Mouse (Mus musculus): Measurements from ENCODE around the gene Bcr. TPM values are rescaled to one million over a fixed set of nuclear protein-coding genes. Genes with fewer than 3 reads are reported as not detected.
"Not testable (repeated sequence)": the region's sequence is repeated elsewhere in the genome, so short reads cannot be mapped to it uniquely, and the experiment has no call there.

The Bcr gene
- total RNA-seq (2021): 10 to 100 TPM; 15.5 to 16.4 TPM

- peak; percentile 79 for DNase-seq
Measured at GRCm38 (mm10) chr10:75060217-75060842, at the start of gene Bcr. Gene Bcr (plus strand): TSS chr10:75060592.

DNA sequence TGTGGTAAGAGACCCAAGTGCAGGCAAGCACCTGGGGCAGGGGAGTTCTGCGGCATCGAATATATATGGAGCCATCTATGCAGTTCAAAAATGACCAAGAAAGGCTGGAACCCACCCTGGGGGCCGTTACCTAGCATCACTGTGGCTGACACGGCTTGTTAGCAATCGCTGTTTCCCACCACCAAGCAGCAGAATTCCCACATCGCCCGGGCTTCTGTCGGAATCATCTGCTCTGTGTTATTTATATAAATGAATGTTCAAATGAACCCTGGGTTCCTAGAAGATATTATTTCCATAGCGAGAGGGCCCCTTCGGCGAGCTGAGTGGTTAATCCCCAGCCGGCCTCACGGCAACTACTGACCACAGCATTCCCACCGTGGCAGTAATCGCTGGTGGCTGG lies 49.7 kb upstream of the Bcr start:
- no peak for DNase-seq

DNA sequence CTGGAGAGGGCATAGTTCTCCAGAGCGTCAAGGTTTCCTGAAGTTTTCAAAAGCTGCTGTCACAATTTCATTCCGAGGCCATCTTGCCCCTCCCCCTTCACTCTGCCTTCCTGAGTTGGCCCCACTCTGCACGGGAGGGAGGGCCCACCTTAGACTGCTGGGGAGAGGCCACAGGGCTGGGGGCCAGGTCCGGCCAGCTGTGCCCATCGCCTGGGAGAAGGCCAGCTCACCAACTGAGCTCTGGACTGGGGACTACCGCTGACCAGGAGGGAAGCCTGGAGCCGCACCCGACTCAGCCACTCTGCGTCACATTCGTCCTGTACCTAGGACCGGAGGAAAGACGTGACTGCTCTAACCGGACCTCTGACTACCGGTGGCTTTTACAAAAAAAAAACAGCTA lies 44.9 kb upstream of the Bcr start:
- DNase-seq: no peak

DNA sequence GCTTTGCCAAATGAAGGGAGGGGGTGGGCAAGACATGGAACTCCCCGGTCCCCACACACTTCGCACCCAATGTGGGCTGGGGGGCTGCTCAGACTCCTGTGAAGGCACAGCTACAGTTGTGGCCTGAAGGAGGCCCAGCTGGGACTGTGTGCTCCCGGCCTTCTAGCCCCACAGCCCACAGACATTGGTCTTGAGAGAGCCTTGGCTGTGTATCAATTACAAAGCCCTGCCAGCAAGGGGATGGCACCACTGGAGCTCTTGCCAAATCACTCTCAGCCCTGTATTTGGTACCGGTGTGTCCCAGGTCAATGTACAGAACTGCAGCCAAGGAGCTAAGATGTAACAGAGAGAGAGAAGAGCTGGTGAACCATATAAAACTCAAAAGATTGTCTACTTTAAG lies 43.9 kb upstream of the Bcr start:
- DNase-seq: no peak

- no peak for DNase-seq
Measured at GRCm38 (mm10) chr10:75020271-75020670, 40.1 kb upstream of the Bcr start.

DNA sequence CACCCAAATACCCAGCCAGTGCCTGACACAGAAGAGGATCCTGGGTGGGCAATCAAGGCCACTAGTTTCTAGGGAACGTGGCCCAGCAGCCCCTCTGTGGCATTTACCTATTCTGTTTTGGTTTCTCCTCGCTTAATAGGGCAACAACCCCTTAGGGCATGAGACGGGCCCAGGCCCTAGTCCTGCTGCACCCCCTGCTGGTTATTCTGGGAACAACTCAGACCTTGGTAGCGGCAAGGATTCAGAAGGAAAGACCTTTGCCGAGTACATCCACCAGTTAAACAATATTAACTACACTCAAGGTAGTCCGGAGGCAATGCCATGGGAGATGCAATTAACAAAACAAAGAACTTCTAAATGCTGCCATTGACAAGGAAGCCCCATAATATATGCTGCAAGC lies 39.3 kb upstream of the Bcr start:
- DNase-seq: peak; percentile 84

DNA sequence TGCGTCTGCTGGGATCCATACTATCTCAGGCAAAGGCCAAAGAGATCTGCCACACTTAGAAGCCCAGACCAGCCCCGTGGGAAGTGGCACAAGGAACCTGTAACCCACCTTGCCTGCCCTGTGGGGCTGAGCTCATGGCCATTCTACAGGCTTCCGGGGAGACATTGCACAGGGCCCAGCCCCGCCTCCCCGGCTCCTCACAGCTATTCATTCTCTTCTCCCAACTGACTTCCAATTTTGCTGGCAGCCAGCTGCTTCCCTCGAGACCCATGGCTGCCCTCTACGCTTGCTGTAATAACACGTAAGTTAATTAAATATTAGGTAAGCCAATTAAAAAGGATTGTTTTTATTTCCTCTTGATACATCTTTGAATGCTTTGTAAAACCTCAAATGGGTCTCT lies 33.9 kb upstream of the Bcr start:
- no peak for DNase-seq

DNA sequence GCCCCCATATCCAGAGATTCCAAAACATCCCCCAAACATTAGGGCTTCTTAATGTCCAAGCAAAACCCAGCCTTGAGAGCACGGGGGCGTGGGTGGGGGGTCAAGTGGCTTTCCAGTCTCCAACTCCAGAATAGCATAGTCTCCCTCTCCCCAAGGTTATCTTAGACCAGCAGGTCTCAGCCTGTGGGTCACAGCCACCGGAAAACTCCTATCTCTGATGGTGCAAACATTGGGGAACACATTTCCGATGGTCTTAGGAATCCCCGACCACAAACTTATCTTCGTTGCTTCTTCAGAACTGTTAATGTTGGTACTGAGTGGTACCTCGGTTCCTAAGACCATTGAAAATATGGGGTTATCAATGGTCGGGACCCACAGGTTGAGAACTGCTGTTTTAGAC lies 31.6 kb upstream of the Bcr start:
- no peak for DNase-seq

DNA sequence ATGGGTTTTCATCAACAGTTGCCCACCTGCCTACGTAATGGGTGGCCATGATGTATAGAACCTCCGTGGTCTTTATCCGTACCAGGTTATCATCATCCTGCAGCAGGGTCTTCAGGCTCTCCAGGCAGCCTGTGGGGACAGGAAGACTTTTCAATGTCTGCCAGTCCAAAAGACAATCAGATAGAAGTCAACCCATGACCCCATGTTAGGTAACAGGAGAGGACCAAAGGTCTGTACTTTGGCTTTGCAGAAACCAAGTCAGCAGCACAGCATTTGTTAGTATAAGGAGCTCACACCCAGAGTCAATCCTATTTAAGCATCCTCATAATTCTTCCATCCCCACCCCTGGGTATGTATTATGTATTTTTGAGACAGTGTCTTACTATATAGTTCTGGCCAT lies 30.7 kb upstream of the Bcr start:
- no peak for DNase-seq

- DNase-seq: no peak
Measured at GRCm38 (mm10) chr10:75030234-75030633, 30.2 kb upstream of the Bcr start.

- DNase-seq: no peak
Measured at GRCm38 (mm10) chr10:75031345-75032114, 28.9 kb upstream of the Bcr start.

DNA sequence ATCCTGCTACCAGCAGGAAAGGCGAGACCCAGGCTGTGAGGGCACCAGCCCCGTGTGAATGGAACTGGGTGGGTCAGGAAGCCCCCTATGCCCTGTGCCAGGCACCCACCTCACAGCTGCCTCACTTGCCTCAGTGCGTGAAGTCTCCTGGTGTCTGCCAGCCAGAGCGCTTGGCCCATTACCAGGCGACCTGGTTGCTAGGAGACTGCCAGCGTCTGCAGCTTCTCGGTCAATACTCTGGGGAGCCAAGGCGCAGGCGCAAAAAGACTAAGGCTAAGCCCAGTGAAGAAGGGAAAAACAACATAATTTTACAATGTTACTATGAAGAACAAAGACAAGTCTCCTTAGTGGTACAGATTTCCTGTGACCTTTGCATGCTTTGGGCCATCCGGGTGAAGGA lies 28.0 kb upstream of the Bcr start, which contains the start of gene Rsph14:
Rsph14 (minus strand) TSS at position 192 of the 400 bp plus-strand sequence.
- peak; percentile 81 for DNase-seq

- peak; percentile 98 for DNase-seq
Measured at GRCm38 (mm10) chr10:75036883-75037379, 23.5 kb upstream of the Bcr start, which contains the start of gene Rab36. Gene Rab36 (plus strand): TSS chr10:75037058.

DNA sequence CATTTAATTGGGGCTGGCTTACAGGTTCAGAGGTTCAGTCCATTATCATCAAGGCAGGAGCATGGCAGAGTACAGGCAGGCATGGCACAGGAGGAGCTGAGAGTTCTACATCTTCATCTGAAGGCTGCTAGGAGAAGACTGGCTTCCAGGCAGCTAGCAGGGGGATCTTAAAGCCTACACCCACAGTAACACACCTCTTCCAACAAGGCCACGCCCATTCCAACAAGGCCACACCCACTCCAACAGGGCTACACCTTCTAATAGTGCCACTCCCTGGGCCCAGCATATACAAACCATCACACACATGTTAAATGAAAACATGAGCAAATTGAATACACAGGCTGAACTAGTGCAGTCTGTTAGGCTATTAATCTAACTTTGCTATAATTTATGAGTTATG lies 18.3 kb upstream of the Bcr start:
- DNase-seq: not testable (repeated sequence)

DNA sequence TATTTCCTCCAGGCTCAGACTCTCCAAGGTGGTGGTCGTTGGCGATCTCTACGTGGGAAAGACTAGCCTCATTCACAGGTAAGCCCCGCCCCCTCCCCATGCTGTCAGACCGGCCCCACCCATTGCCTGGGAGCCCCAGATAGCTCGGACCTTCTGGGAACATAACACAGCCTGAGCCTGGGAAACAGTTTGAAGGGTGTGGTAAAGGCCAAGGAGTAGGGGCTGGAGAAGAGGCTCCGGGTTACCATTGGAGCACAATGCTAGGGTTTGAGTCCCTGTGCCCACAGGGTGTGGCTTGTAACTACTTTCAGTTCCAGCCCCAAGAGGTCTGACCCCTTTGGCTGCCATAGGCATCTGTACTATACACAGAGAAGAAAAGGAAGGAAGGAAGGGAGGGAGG lies 15.9 kb upstream of the Bcr start:
- no peak for DNase-seq

DNA sequence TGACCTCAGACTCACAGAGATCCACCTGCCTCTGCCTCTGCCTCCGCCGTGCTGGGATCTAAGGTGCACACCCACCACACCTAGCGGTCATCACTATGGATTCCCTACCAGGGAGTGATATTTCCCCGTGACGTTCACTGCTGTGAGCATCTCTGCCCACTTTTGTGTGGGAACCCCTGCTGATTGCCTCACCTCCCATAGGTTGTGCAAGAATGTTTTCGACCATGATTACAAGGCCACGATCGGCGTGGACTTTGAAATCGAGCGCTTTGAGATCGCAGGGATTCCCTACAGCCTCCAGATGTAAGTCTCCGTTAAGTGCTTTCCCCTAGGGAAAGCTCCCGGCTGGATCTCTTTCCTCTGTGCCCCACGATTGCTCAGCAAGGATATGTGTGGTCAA lies 14.6 kb upstream of the Bcr start:
- DNase-seq: no peak

DNA sequence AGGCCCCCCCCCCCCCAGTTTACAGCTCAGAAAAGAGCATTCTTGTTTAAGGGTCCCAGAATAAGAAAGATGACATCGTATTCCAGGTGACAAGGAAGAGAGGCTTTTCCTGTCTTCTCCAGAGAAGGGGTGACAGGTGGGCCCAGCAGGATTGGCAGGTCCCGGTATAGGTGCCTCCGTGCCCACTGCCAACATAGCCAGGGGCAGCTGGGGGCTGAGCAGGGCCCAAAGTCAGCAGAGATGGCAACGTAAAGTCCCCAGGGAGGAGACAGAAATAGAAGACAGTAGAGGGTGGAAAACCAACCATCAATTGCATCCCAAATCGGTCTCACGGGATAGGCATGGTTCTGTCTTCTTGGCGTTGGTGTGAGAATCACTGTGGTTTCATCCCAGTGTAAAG lies 11.7 kb upstream of the Bcr start:
- DNase-seq: no peak

DNA sequence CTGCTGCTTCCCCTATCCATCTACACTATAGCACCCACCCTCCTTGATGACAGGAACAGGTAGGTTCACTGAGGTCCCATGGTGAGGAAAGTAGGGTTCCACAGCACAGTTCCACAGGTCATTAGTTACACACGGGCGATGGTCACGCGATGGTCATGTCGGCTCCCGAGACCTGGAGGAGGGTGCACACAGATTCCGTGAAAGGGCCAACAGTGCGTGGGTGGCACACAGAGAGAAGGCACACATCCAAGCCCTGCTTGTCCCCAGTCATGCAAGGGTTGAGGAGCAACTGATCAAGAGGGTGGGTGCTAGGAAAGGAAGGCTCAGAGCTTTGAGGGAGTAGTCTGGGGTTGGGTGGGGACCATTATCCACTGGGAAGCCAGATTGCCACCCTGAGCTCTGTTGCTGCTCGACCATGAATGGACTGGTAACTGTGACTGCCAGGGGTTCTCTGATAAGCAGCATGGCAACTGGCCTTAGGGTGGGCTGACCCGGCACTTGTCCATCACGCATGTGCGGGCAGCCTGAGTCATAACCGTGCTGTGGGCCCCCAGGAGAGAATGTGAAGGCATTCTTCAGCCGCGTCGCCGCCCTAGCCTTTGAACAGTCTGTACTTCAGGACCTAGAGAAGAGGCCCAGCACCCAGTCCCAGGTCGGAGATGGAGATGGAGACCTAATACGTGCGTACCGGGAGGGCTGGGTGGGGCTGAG lies 8.9 kb upstream of the Bcr start:
- no peak for DNase-seq

GRCm38 (mm10) chr10:75052902-75053301 lies 7.5 kb upstream of the Bcr start:
- DNase-seq: no peak

- no peak for DNase-seq
Measured at GRCm38 (mm10) chr10:75053655-75054054, 6.7 kb upstream of the Bcr start.

GRCm38 (mm10) chr10:75054125-75054524 lies 6.3 kb upstream of the Bcr start:
- DNase-seq: peak; percentile 54

- DNase-seq: no peak
Measured at GRCm38 (mm10) chr10:75055672-75056071, 4.7 kb upstream of the Bcr start.

DNA sequence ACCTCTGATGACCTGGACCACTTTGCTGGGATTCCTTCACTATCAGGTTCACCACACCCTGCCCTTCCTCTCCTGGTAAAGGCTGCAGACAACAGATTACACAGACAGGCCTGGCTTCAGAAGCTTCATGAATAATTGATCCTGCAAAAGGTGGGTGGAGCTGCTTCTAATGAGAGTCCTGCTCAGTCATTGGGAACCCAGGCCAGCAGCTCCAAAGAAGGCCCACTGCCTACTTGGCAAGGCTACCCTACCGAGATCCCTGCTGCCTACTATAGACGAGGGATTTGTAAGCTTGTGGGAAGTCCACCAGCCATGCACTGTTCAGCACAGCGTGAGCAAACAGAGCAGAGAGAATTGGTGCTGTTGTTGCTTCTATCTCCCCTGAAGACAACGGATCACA lies 4.1 kb upstream of the Bcr start:
- DNase-seq: no peak
